Mouse (Mus musculus): ENCODE measurements around the gene Fibp. TPM values are rescaled to one million over a fixed set of nuclear protein-coding genes. Genes with fewer than 3 reads are reported as not detected.
A peak's percentile ranks its signal among the peaks of the same experiment; 100 is the strongest.

Fibp gene
- total and polyA plus RNA-seq, 3 experiments: 21.9 to 63.5 TPM; not detected in 1

- H3K79me2 ChIP-seq (ENCODE audit: control insufficient read depth, insufficient read depth, low read length, poor library complexity): peaks cover 10% of the 10 kb centered on the region
- no peak for DNase-seq (ENCODE audit: low read depth, low spot score)
- no peaks in the 10 kb centered on the region for H3K27me3 ChIP-seq (ENCODE audit: control insufficient read depth in 1 of 2, insufficient read depth in 2 of 2, low read length in 2 of 2)
- no peaks in the 10 kb centered on the region for H3K9me3 ChIP-seq (replicated peaks; ENCODE audit: insufficient read depth, low read length)
- H3K27ac ChIP-seq (ENCODE audit: control insufficient read depth, low read depth, low read length): no peak overlapping the region
- H3K36me3 ChIP-seq (ENCODE audit: control insufficient read depth in 1 of 2, insufficient read depth in 2 of 2, low read length in 2 of 2): peaks cover 0 to 9% of the 10 kb centered on the region in 2 experiments; a peak in 2 of 4 replicates
- H3K4me1 ChIP-seq (ENCODE audit: control insufficient read depth in 1 of 2, insufficient read depth in 2 of 2, low read length in 2 of 2): peaks cover 5 to 23% of the 10 kb centered on the region in 2 experiments
- no peak overlapping the region for H3K9ac ChIP-seq (ENCODE audit: control insufficient read depth, low read depth, low read length, poor library complexity, severe bottlenecking)
- no peak overlapping the region for H3K4me3 ChIP-seq (ENCODE audit: control insufficient read depth in 1 of 2, insufficient read depth in 1 of 2, low read depth in 2 of 2, low read length in 2 of 2)
- TF ChIP-seq ETS1 (IDR thresholded peaks at IDR 0.05; ENCODE audit: low read depth, low read length) (0 out of 2 replicates have a peak, but pooled peaks have one; percentile 21), MAZ (IDR thresholded peaks at IDR 0.05; ENCODE audit: low read depth, low read length) (no peak), USF2 (IDR thresholded peaks at IDR 0.05; ENCODE audit: borderline replicate concordance in 1 of 2, insufficient read depth in 1 of 2, low read depth in 1 of 2, low read length in 2 of 2) (no peak)
Observed at GRCm38 (mm10) chr19:5430408-5430807, 30.0 kb upstream of the Fibp start.

DNA sequence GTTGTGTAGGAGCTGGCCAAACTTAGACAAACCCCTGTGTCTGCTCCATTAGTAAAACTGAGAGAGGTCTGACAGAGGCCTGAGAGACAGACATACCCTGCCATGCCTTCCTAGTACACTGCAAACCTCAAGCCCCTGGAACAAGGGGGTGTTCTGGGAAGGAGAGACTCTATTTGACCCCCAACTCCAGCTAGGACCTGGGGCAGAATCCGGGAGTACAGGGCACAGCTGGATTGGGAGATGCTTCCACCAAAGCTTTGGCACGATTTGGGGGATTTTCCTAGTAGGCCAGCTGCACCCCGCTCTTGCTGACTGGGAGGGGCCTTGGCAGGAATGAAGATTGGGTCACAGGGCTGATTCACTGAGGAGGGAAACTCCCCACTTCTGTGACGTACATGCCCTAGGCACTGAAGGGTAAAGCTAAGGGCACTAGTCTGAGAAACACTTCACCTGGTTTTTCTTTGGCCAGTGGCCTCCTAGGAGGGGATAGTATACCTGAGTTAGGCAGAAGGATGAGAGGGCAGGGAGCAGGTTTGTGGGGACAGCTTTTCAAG, 28.4 kb upstream of the Fibp start:
- no peaks in the 10 kb centered on the region for H3K27me3 ChIP-seq (ENCODE audit: control insufficient read depth in 1 of 2, insufficient read depth in 2 of 2, low read length in 2 of 2)
- H3K9me3 ChIP-seq (replicated peaks; ENCODE audit: insufficient read depth, low read length): no peaks in the 10 kb centered on the region
- peaks cover 0 to 9% of the 10 kb centered on the region in 2 experiments; a peak in 2 of 4 replicates for H3K36me3 ChIP-seq (ENCODE audit: control insufficient read depth in 1 of 2, insufficient read depth in 2 of 2, low read length in 2 of 2)
- no peak overlapping the region for H3K27ac ChIP-seq (ENCODE audit: control insufficient read depth, low read depth, low read length)
- H3K4me1 ChIP-seq (ENCODE audit: control insufficient read depth in 1 of 2, insufficient read depth in 2 of 2, low read length in 2 of 2): peaks cover 5 to 16% of the 10 kb centered on the region in 2 experiments
- no peak for DNase-seq (ENCODE audit: low read depth, low spot score)
- no peaks in the 10 kb centered on the region; the same call in 1 of the 2 replicates for H3K79me2 ChIP-seq (ENCODE audit: control insufficient read depth, insufficient read depth, low read length, poor library complexity)
- no peak for TF ChIP-seq ZMIZ1 (IDR thresholded peaks at IDR 0.05; ENCODE audit: low read depth, low read length)
- no peak overlapping the region for H3K4me3 ChIP-seq (ENCODE audit: control insufficient read depth in 1 of 2, insufficient read depth in 1 of 2, low read depth in 2 of 2, low read length in 2 of 2)
- no peak overlapping the region for H3K9ac ChIP-seq (ENCODE audit: control insufficient read depth, low read depth, low read length, poor library complexity, severe bottlenecking)

GRCm38 (mm10) chr19:5432992-5433852, 27.2 kb upstream of the Fibp start:
- peak; percentile 83 for DNase-seq (ENCODE audit: low read depth, low spot score)
- Histone ChIP-seq H3K27me3 (ENCODE audit: control insufficient read depth in 1 of 2, insufficient read depth in 2 of 2, low read length in 2 of 2) (no peaks in the 10 kb centered on the region), H3K36me3 (ENCODE audit: control insufficient read depth in 1 of 2, insufficient read depth in 2 of 2, low read length in 2 of 2) (peaks cover 0 to 9% of the 10 kb centered on the region in 2 experiments; a peak in 2 of 4 replicates), H3K9me3 (replicated peaks; ENCODE audit: insufficient read depth, low read length) (no peaks in the 10 kb centered on the region), H3K27ac (ENCODE audit: control insufficient read depth, low read depth, low read length) (peak overlapping the region; percentile 53), H3K79me2 (ENCODE audit: control insufficient read depth, insufficient read depth, low read length, poor library complexity) (no peaks in the 10 kb centered on the region; the same call in 1 of the 2 replicates), H3K4me1 (ENCODE audit: control insufficient read depth in 1 of 2, insufficient read depth in 2 of 2, low read length in 2 of 2) (peaks cover 5 to 16% of the 10 kb centered on the region in 2 experiments), H3K9ac (ENCODE audit: control insufficient read depth, low read depth, low read length, poor library complexity, severe bottlenecking) (peak overlapping the region; percentile 79), H3K4me3 (ENCODE audit: control insufficient read depth in 1 of 2, insufficient read depth in 1 of 2, low read depth in 2 of 2, low read length in 2 of 2) (peak overlapping the region; percentile 70 to 71)
- peak; percentile 77 for TF ChIP-seq ELF1 (IDR thresholded peaks at IDR 0.05; ENCODE audit: low read depth, low read length)
- peak; percentile 48; the same call in 1 of the 2 replicates for TF ChIP-seq TCF12 (IDR thresholded peaks at IDR 0.05; ENCODE audit: low read depth, low read length)
- no peak for TF ChIP-seq TAL1 (IDR thresholded peaks at IDR 0.05; ENCODE audit: low read length)
- peak; percentile 57; the same call in 1 of the 2 replicates for TF ChIP-seq TBP (IDR thresholded peaks at IDR 0.05; ENCODE audit: low read depth, low read length)
- TF ChIP-seq HCFC1 (IDR thresholded peaks at IDR 0.05; ENCODE audit: low read depth, low read length): peak; percentile 67
- TF ChIP-seq MXI1 (IDR thresholded peaks at IDR 0.05; ENCODE audit: low read depth, low read length): peak; percentile 76; the same call in 1 of the 2 replicates
- TF ChIP-seq CHD2 (IDR thresholded peaks at IDR 0.05; ENCODE audit: low read length): peak; percentile 37; the same call in 1 of the 2 replicates
- 0 out of 2 replicates have a peak, but pooled peaks have one; percentile 51 for TF ChIP-seq MAX (IDR thresholded peaks at IDR 0.05; ENCODE audit: low read length)
- no peak for TF ChIP-seq MYB (IDR thresholded peaks at IDR 0.05; ENCODE audit: low read depth, low read length)
- peak; percentile 58 for TF ChIP-seq RAD21 (IDR thresholded peaks at IDR 0.05; ENCODE audit: low read depth, low read length)
- TF ChIP-seq ZMIZ1 (IDR thresholded peaks at IDR 0.05; ENCODE audit: low read depth, low read length): peak; percentile 73; the same call in 1 of the 2 replicates
- 0 out of 2 replicates have a peak, but pooled peaks have one; percentile 65 for TF ChIP-seq UBTF (IDR thresholded peaks at IDR 0.05; ENCODE audit: borderline replicate concordance, insufficient read depth, low read depth, low read length)
- TF ChIP-seq BHLHE40 (IDR thresholded peaks at IDR 0.05; ENCODE audit: borderline replicate concordance, low read depth, low read length): no peak
- peak; percentile 44 for TF ChIP-seq ETS1 (IDR thresholded peaks at IDR 0.05; ENCODE audit: low read depth, low read length)
- peak; percentile 50 for TF ChIP-seq SMC3 (IDR thresholded peaks at IDR 0.05; ENCODE audit: low read depth, low read length)
- TF ChIP-seq SIN3A (IDR thresholded peaks at IDR 0.05; ENCODE audit: low read length): peak; percentile 83
- no peak for TF ChIP-seq GABPA (IDR thresholded peaks at IDR 0.05; ENCODE audit: low read depth, low read length)
- TF ChIP-seq NELFE (IDR thresholded peaks at IDR 0.05; ENCODE audit: low read depth, low read length): peak; percentile 49
- peak; percentile 89 for TF ChIP-seq NRF1 (IDR thresholded peaks at IDR 0.05; ENCODE audit: insufficient read depth, low read depth, low read length, poor library complexity, severe bottlenecking)
- no peak for TF ChIP-seq RCOR1 (IDR thresholded peaks at IDR 0.05; ENCODE audit: low read depth, low read length)
